Mouse (Mus musculus) heart, adult 2 months (tissue): ENCODE results near the gene Samd4. TPM values are rescaled to one million over a fixed set of nuclear protein-coding genes. Genes with fewer than 3 reads are reported as not detected.

ENCODE experiments used
- DNase-seq, 2 experiments: peaks; one replicate each; pipeline ENCODE4 v3.0.0; 2021
- H3K27ac ChIP-seq: fragments of 200-600 bp; 2 replicates; pipeline ENCODE4 v1.8.1; 2022
- H3K27me3 ChIP-seq: fragments of 200-500 bp; 2 replicates; pipeline ENCODE4 v1.6.1; 2012; ENCODE audit warnings: mild to moderate bottlenecking, low read length, inconsistent platforms, mixed read lengths; ENCODE audit not compliant: control insufficient read depth, insufficient read depth
- H3K36me3 ChIP-seq: fragments of 200-500 bp; 2 replicates; pipeline ENCODE4 v1.6.1; 2012; ENCODE audit warnings: low read length, inconsistent platforms; ENCODE audit not compliant: control insufficient read depth, insufficient read depth
- H3K4me1 ChIP-seq: fragments of 200-500 bp; 2 replicates; pipeline ENCODE4 v1.6.1; 2011; ENCODE audit warnings: low read length; ENCODE audit not compliant: control insufficient read depth, insufficient read depth
- H3K4me3 ChIP-seq: fragments of 200-600 bp; 2 replicates; pipeline ENCODE4 v1.8.1; 2022
- H3K79me2 ChIP-seq: fragments of 200-500 bp; replicated peaks from 2 replicates; pipeline ENCODE4 v1.6.1; 2012; ENCODE audit warnings: mild to moderate bottlenecking, inconsistent platforms, low read length, moderate library complexity, mixed read lengths; ENCODE audit not compliant: control insufficient read depth, insufficient read depth
- H3K9ac ChIP-seq: fragments of 200-500 bp; 2 replicates; pipeline ENCODE4 v1.6.1; 2012; ENCODE audit warnings: low read depth, mild to moderate bottlenecking, control low read depth, inconsistent platforms, low read length, mixed read lengths
- CTCF ChIP-seq: fragments of 200-600 bp; IDR thresholded peaks from 2 replicates; pipeline ENCODE4 v1.8.1; 2022; ENCODE audit warnings: antibody characterized with exemption, mild to moderate bottlenecking, moderate library complexity
- EP300 ChIP-seq: fragments of 200-500 bp; IDR thresholded peaks from 2 replicates; pipeline ENCODE4 v1.6.1; 2011; ENCODE audit warnings: low read depth, low read length, control low read depth; ENCODE audit not compliant: insufficient read depth
- POLR2A ChIP-seq: fragments of 200-500 bp; IDR thresholded peaks from 2 replicates; pipeline ENCODE4 v1.6.1; 2011; ENCODE audit warnings: mild to moderate bottlenecking, low read depth, low read length, control low read depth; ENCODE audit not compliant: insufficient read depth
- WGBS: fragments of 180-500 bp; shearing (Covaris S2); methylation state at CpG from one replicate; pipeline ENCODE4 v1.1.7; 2018; 5-methylcytosine and 5-hydroxymethylcytosine counted together
- intact Hi-C: fragments of 180-260 bp; cut with DNase I; formaldehyde crosslinking; loops from one replicate; pipeline ENCODE4 v1.15.1; 2025
- polyA plus RNA-seq: library from polyadenylated mRNA; depleted of rRNA; stranded (reverse); fragments of >200 nt; gene quantifications from 2 replicates; pipeline ENCODE4 v1.2.3, GENCODE M21; 2012
- total RNA-seq, 2 experiments: library from RNA; stranded (reverse); gene quantifications; 2 replicates each; pipeline ENCODE4 v1.2.3; 2021

Gene Samd4
- total and polyA plus RNA-seq, 3 experiments: 23.8 to 62.3 (median 51.7) TPM

- Histone ChIP-seq H3K27ac (no peak overlapping the region), H3K4me3 (no peak overlapping the region), H3K4me1 (no peaks in the 10 kb centered on the region), H3K9ac (no peak overlapping the region), H3K27me3 (no peaks in the 10 kb centered on the region), H3K79me2 (no peaks in the 10 kb centered on the region), H3K36me3 (no peaks in the 10 kb centered on the region)
- 75% methylated on average over 11 of the region's 11 CpGs for WGBS
- no peak for DNase-seq
- intact Hi-C loops: no loop called here
- TF ChIP-seq CTCF: no peak
- no peak for TF ChIP-seq EP300
- TF ChIP-seq POLR2A: no peak
Measured at GRCm38 (mm10) chr14:46853677-46854076, 29.0 kb upstream of the Samd4 start.

- H3K79me2 ChIP-seq: no peaks in the 10 kb centered on the region
- no peak overlapping the region for H3K27ac ChIP-seq
- DNase-seq: no peak
- TF ChIP-seq POLR2A: no peak
- TF ChIP-seq EP300: no peak
- TF ChIP-seq CTCF: no peak
- intact Hi-C loops: no loop called here
- H3K9ac ChIP-seq: no peak overlapping the region
- no peaks in the 10 kb centered on the region for H3K36me3 ChIP-seq
- H3K4me3 ChIP-seq: no peak overlapping the region
- H3K4me1 ChIP-seq: no peaks in the 10 kb centered on the region
- WGBS: 91% methylated on average over 5 of the region's 5 CpGs
- no peaks in the 10 kb centered on the region for H3K27me3 ChIP-seq
Measured at GRCm38 (mm10) chr14:46862922-46863321, 19.7 kb upstream of the Samd4 start.

- intact Hi-C loops: loop anchor here (1.0 to 5.0 kb wide), 4 partner anchors 71 to 380 kb away; no protein-coding TSS in a partner anchor
- Histone ChIP-seq H3K4me1 (peaks cover 2% of the 10 kb centered on the region), H3K4me3 (peak overlapping the region; percentile 83), H3K36me3 (peaks cover 2% of the 10 kb centered on the region; the same call in 1 of the 2 replicates), H3K27ac (peak overlapping the region; percentile 98), H3K9ac (0 out of 2 replicates have a peak overlapping the region, but pooled peaks have one; percentile 22), H3K79me2 (no peaks in the 10 kb centered on the region; the same call in 1 of the 2 replicates), H3K27me3 (no peaks in the 10 kb centered on the region)
- peak; percentile 71 to 78 for DNase-seq
- peak; percentile 91 for TF ChIP-seq EP300
- TF ChIP-seq CTCF: peak; percentile 90
- TF ChIP-seq POLR2A: no peak
- 8% methylated on average over 10 of the region's 10 CpGs for WGBS
Measured at GRCm38 (mm10) chr14:46880935-46881334, 1.7 kb upstream of the Samd4 start.

- H3K27me3 ChIP-seq: no peaks in the 10 kb centered on the region
- no peak for DNase-seq
- peak overlapping the region; percentile 83 for H3K4me3 ChIP-seq
- TF ChIP-seq CTCF (no peak), POLR2A (0 out of 2 replicates have a peak, but pooled peaks have one; percentile 4)
- peaks cover 2% of the 10 kb centered on the region for H3K4me1 ChIP-seq
- H3K79me2 ChIP-seq: no peaks in the 10 kb centered on the region; the same call in 1 of the 2 replicates
- peak overlapping the region; percentile 74 for H3K9ac ChIP-seq
- 16% methylated on average over 40 of the region's 40 CpGs for WGBS
- H3K27ac ChIP-seq: peak overlapping the region; percentile 98
- peaks cover 5% of the 10 kb centered on the region; the same call in 1 of the 2 replicates for H3K36me3 ChIP-seq
- intact Hi-C loops: loop anchor here (1.0 to 5.0 kb wide), 8 partner anchors 42 to 379 kb away; partner anchors contain the start of gene Gch1
Measured at GRCm38 (mm10) chr14:46881581-46882430, 848 bp upstream of the Samd4 start.

GRCm38 (mm10) chr14:46883068-46883870, 615 bp downstream of the Samd4 start:
- DNase-seq: peak; percentile 76 to 78
- WGBS: under 1% methylated on average over 65 of the region's 70 CpGs
- TF ChIP-seq CTCF: peak; percentile 32
- TF ChIP-seq POLR2A: peak; percentile 20; the same call in 1 of the 2 replicates
- no peak for TF ChIP-seq EP300
- H3K36me3 ChIP-seq: peaks cover 11% of the 10 kb centered on the region; the same call in 1 of the 2 replicates
- H3K27ac ChIP-seq: peak overlapping the region; percentile 98
- H3K9ac ChIP-seq: peak overlapping the region; percentile 98
- no peaks in the 10 kb centered on the region for H3K27me3 ChIP-seq
- intact Hi-C loops: loop anchor here (2.0 to 5.0 kb wide), 3 partner anchors 62 to 306 kb away; partner anchors contain the start of gene Gch1
- H3K4me3 ChIP-seq: peak overlapping the region; percentile 83
- peaks cover 2% of the 10 kb centered on the region for H3K4me1 ChIP-seq
- no peaks in the 10 kb centered on the region; the same call in 1 of the 2 replicates for H3K79me2 ChIP-seq
